Mouse (Mus musculus) limb, embryonic 11.5 days (tissue): ENCODE results near the gene Grin3b. TPM values are rescaled to one million over a fixed set of nuclear protein-coding genes. Genes with fewer than 3 reads are reported as not detected.

Experiments
- ATAC-seq: fragments of 200-750 bp; cut with Nextera tagmentation; 2 replicates; pipeline ENCODE4 v1.8.0; 2017; ENCODE audit warnings: low read depth; ENCODE audit not compliant: insufficient number of reproducible peaks, low FRiP score, low TSS enrichment
- DNase-seq: peaks from one replicate; pipeline ENCODE4 v3.0.0-alpha.2; 2015; ENCODE audit warnings: low spot score
- H3K27ac ChIP-seq: fragments of 300-500 bp; sonication (generic); replicated peaks from 2 replicates; pipeline ENCODE4 v1.5.1; 2014; ENCODE audit warnings: low read depth, mild to moderate bottlenecking, low read length
- H3K27me3 ChIP-seq: fragments of 300-500 bp; sonication (generic); 2 replicates; pipeline ENCODE4 v1.6.1; 2014; ENCODE audit warnings: mild to moderate bottlenecking, low read length, mixed read lengths; ENCODE audit not compliant: control insufficient read depth, insufficient read depth
- H3K36me3 ChIP-seq: fragments of 300-500 bp; sonication (generic); 2 replicates; pipeline ENCODE4 v1.6.1; 2014; ENCODE audit warnings: mild to moderate bottlenecking, low read length, moderate library complexity, mixed read lengths; ENCODE audit not compliant: control insufficient read depth, insufficient read depth
- H3K4me1 ChIP-seq: fragments of 300-500 bp; sonication (generic); 2 replicates; pipeline ENCODE4 v1.6.1; 2014; ENCODE audit warnings: low read length, mixed read lengths; ENCODE audit not compliant: control insufficient read depth, insufficient read depth
- H3K4me2 ChIP-seq: fragments of 300-500 bp; sonication (generic); 2 replicates; pipeline ENCODE4 v1.6.1; 2014; ENCODE audit warnings: low read depth, mild to moderate bottlenecking, moderate library complexity; ENCODE audit not compliant: severe bottlenecking
- H3K4me3 ChIP-seq: fragments of 300-500 bp; sonication (generic); 2 replicates; pipeline ENCODE4 v1.5.1; 2014; ENCODE audit warnings: low read depth, low read length
- H3K9ac ChIP-seq: fragments of 300-500 bp; sonication (generic); 2 replicates; pipeline ENCODE4 v1.6.1; 2014; ENCODE audit warnings: mild to moderate bottlenecking, low read length
- H3K9me3 ChIP-seq: fragments of 300-500 bp; sonication (generic); 2 replicates; pipeline ENCODE4 v1.6.1; 2016; ENCODE audit warnings: low read length; ENCODE audit not compliant: control insufficient read depth
- WGBS: fragments of 180-500 bp; shearing (Covaris S2); extraction: QIAGEN DNeasy Blood & Tissue Kit; methylation state at CpG from one replicate; pipeline ENCODE4 v1.1.7; 2014; 5-methylcytosine and 5-hydroxymethylcytosine counted together
- polyA plus RNA-seq: library from polyadenylated mRNA; unstranded; fragments of >200 nt; fragmentation: Nextera tagmentation; extraction: Ambion mirVana; gene quantifications from 2 replicates; pipeline ENCODE4 v1.2.1, GENCODE M21; 2014

Grin3b gene
- polyA plus RNA-seq, 1 experiment from 2014 or later, result 0.23 TPM

DNA sequence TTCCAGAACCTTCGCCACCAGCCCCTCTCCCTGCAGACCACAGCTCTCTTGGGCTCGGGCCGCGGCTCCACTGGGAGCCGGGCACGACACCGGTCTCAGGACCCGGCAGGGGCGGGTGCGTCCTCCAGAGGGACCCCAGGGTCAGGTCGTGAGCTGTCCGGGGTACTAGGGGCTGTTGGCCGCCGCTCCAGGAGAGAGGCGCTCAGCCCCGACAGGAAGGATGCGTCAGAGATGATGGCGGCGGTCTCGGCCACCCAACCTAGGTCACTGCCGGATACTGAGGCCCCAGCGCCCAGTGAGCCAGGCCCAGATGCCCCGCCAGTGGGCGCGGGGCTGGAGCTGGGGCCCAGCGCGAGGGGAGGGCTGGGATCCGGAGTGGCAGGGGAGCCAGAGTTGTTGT is 6.8 kb downstream of the Grin3b start:
- Histone ChIP-seq H3K4me3 (no peak overlapping the region), H3K27me3 (no peaks in the 10 kb centered on the region), H3K4me2 (no peak overlapping the region), H3K4me1 (no peaks in the 10 kb centered on the region), H3K9me3 (no peaks in the 10 kb centered on the region), H3K27ac (no peak overlapping the region), H3K9ac (no peak overlapping the region), H3K36me3 (peaks cover 43% of the 10 kb centered on the region)
- no peak for ATAC-seq
- no peak for DNase-seq
- WGBS, result 84% methylated on average over 21 of the region's 28 CpGs

DNA sequence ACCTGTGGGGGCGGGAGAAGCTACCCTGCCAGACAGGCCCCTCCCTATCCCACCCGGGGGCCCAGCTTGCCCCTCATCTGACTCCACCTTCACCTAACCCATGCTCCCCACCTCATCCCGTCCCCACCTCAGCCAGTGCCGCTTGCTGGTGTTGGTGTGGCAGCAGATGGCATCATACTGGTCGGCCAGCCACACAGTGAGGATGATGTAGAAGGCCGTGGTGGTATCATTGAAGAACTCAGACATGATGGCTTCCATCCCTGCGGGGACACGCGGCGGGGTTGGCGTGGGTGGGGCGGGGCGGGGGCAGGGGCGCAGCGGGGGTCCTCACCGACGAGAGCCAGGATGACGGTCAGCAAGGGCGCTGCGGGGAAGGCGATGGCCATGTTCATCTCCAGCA is 7.5 kb downstream of the Grin3b start:
- no peaks in the 10 kb centered on the region for H3K27me3 ChIP-seq
- H3K4me1 ChIP-seq, result peaks cover 6% of the 10 kb centered on the region
- WGBS, result 95% methylated on average over 20 of the region's 21 CpGs
- no peak overlapping the region for H3K9ac ChIP-seq
- no peak overlapping the region for H3K4me3 ChIP-seq
- ATAC-seq (no peak), DNase-seq (no peak)
- H3K9me3 ChIP-seq, result no peaks in the 10 kb centered on the region
- peaks cover 43% of the 10 kb centered on the region for H3K36me3 ChIP-seq
- H3K4me2 ChIP-seq, result no peak overlapping the region
- H3K27ac ChIP-seq, result no peak overlapping the region

DNA sequence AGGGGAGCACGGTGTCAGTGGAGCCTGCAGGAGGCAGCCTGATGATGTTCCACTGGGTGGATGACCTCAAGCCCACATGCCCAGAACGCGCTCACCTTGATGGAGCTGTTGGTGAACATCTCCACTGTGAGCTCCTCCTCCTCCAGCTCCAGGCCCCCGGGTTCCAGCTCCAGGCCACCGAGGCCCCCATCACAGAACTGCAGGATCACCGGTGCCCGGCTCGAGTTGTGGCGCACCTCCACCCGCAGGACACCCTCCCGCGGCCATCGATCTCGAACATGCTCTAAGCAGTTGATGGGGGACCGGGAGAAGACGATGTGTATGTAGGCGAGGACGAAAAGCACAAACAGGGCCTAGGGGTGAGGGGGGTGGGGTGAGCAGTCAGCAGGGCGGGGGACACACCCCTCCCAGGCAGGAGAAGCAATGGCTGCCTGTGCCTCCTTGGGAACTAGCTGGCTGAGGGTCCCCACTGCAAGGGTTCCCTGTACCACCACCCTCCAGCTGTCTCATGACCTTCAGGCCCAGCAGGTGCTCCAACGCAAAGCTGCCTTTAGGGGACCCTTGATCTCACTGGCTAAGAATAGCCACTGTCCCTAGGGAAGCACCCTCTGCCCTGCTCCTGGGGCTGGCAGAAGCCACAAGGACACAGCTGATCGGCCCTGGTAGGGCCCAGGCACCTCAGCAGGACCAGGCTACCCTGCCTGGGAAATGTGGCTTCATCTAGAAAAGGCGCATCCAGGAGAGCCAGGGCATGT is 9.1 kb downstream of the Grin3b start:
- 95% methylated on average over 22 of the region's 22 CpGs for WGBS
- no peak overlapping the region for H3K9ac ChIP-seq
- no peak overlapping the region for H3K4me3 ChIP-seq
- peaks cover 10% of the 10 kb centered on the region for H3K4me1 ChIP-seq
- H3K9me3 ChIP-seq, result no peaks in the 10 kb centered on the region
- no peak overlapping the region for H3K4me2 ChIP-seq
- H3K36me3 ChIP-seq, result peaks cover 41% of the 10 kb centered on the region
- ATAC-seq (no peak), DNase-seq (no peak)
- H3K27ac ChIP-seq, result no peak overlapping the region
- H3K27me3 ChIP-seq, result no peaks in the 10 kb centered on the region

DNA sequence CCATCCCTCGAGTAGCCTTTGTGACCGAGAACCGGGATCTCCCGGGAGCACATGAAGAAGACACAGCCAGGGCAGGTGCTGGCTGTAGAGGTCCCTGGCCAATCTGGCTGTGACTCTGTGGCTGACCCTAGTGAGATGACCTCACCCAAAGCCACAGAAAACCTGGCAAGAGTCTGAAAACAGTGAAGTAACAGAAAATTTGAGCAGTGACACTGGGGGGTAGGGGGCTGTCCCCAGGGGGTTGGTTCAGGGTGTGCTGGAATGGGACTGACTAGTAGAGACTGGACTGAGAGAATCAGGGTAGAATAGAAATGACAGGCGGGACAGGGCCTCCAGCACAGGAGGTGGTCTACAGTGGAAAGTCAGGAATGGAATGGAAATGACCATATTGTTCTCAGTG is 12.7 kb downstream of the Grin3b start:
- peak overlapping the region; percentile 66 for H3K4me3 ChIP-seq
- 80% methylated on average over 5 of the region's 5 CpGs for WGBS

GRCm38 (mm10) chr10:79983670-79984069 is 13.2 kb downstream of the Grin3b start:
- under 1% methylated on average over 21 of the region's 21 CpGs for WGBS
- DNase-seq, result peak; percentile 74
- Histone ChIP-seq H3K36me3 (peaks cover 6% of the 10 kb centered on the region), H3K27ac (peak overlapping the region; percentile 70; the same call in 1 of the 2 replicates), H3K9me3 (no peaks in the 10 kb centered on the region), H3K9ac (peak overlapping the region; percentile 75), H3K4me3 (peak overlapping the region; percentile 66), H3K4me2 (peak overlapping the region; percentile 54), H3K27me3 (no peaks in the 10 kb centered on the region), H3K4me1 (peaks cover 33% of the 10 kb centered on the region)
- ATAC-seq, result no peak

More for the DNA sequence above, 12.7 kb downstream of the Grin3b start:
- ATAC-seq (no peak), DNase-seq (no peak)
- Histone ChIP-seq H3K36me3 (peaks cover 11% of the 10 kb centered on the region), H3K9me3 (no peaks in the 10 kb centered on the region), H3K9ac (no peak overlapping the region), H3K4me2 (peak overlapping the region; percentile 54), H3K4me1 (peaks cover 33% of the 10 kb centered on the region), H3K27me3 (no peaks in the 10 kb centered on the region), H3K27ac (no peak overlapping the region)

GRCm38 (mm10) chr10:79984195-79984816 is 13.8 kb downstream of the Grin3b start, which contains the start of gene Tmem259:
Gene Tmem259 (minus strand): TSS chr10:79984330.
- peak; percentile 69 for ATAC-seq
- peaks cover 38% of the 10 kb centered on the region for H3K4me1 ChIP-seq
- H3K4me3 ChIP-seq, result peak within 1 kb of the TSS; percentile 66
- H3K9ac ChIP-seq, result peak within 1 kb of the TSS; percentile 75
- no peaks in the 10 kb centered on the region for H3K27me3 ChIP-seq
- H3K9me3 ChIP-seq, result no peaks in the 10 kb centered on the region
- WGBS, result under 1% methylated on average over 42 of the region's 49 CpGs
- peak within 1 kb of the TSS; percentile 54 for H3K4me2 ChIP-seq
- peaks cover 1% of the 10 kb centered on the region; the same call in 1 of the 2 replicates for H3K36me3 ChIP-seq
- DNase-seq, result peak; percentile 89
- peak within 1 kb of the TSS; percentile 76 for H3K27ac ChIP-seq

- DNase-seq (peak; percentile 93), ATAC-seq (peak; percentile 91)
- 0% methylated on average over 22 of the region's 22 CpGs for WGBS
- H3K9ac ChIP-seq, result peak overlapping the region; percentile 49
- H3K27ac ChIP-seq, result peak overlapping the region; percentile 76
- no peaks in the 10 kb centered on the region for H3K9me3 ChIP-seq
- H3K4me2 ChIP-seq, result peak overlapping the region; percentile 54
- H3K4me1 ChIP-seq, result peaks cover 43% of the 10 kb centered on the region
- H3K4me3 ChIP-seq, result peak overlapping the region; percentile 66
- no peaks in the 10 kb centered on the region for H3K36me3 ChIP-seq
- no peaks in the 10 kb centered on the region for H3K27me3 ChIP-seq
These were observed 14.4 kb downstream of the Grin3b start for GRCm38 (mm10) chr10:79984871-79985270.

DNA sequence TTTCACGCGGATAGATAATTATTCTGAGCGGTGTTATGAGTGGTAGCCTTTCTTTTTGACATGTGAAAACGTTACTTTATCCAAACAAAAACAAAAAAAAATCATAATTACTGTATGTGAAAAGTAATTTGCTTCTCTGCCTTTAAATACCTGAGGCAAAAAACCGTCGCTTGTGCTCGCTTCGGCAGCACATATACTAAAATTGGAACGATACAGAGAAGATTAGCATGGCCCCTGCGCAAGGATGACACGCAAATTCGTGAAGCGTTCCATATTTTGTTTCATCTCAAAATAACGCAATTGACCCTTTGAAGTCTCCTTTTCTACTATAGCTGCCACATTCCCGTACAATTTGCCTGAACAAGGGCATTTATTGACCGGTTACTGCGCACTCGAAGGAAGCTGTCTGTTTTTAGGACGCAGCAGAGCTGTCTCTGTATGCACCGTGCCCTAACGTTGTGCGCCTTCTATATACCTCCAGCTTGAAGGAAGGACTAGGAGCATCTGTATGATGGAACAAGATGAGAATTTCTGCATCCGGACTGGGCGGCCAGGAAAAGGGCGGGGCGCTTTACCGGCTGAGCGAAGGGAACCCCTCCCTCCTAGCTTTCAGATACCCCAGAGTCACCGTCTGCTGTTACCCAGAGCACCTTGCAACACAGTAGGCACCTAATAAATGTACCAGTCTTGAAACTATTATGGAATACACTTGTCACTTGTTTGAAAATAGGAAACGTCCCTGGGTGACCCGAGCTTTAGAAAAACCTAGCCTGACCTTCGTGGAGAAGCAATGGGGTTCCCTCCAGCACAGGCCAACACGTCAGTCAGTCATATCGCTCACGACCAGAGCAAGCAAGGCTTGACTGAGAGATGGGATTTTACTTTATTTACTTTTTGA is 15.1 kb downstream of the Grin3b start:
- WGBS, result 4% methylated on average over 35 of the region's 35 CpGs
- no peaks in the 10 kb centered on the region for H3K36me3 ChIP-seq
- peak overlapping the region; percentile 66 for H3K4me3 ChIP-seq
- H3K9ac ChIP-seq, result peak overlapping the region; percentile 49
- H3K9me3 ChIP-seq, result no peaks in the 10 kb centered on the region
- H3K27ac ChIP-seq, result peak overlapping the region; percentile 76
- H3K4me2 ChIP-seq, result peak overlapping the region; percentile 54
- ATAC-seq, result no peak
- H3K27me3 ChIP-seq, result no peaks in the 10 kb centered on the region
- H3K4me1 ChIP-seq, result peaks cover 47% of the 10 kb centered on the region
- peak; percentile 62 for DNase-seq
